ENCODE assay signal across 12 mouse cellular contexts in genomic region chr15:102013651-102014050, GRCm38 (mm10). TPM values are rescaled to one million over a fixed set of nuclear protein-coding genes. Genes with fewer than 3 reads are reported as not detected.
DNase-seq lines count a peak whose midpoint lies in the region; ATAC-seq and TF ChIP-seq lines count a peak whose summit lies in the region.
"Had no signal": no experiment of that assay in that cellular context is flagged by ENCODE, and none has a peak within 500 bp of the region (broad histone marks: within the 10 kb centered on the region; RNA-seq: fewer than 3 reads in every experiment).

No protein-coding gene starts in this region.

- in situ Hi-C loops in Patski (cut with MboI; ENCODE audit: low pct_unique_long_range_greater_than_20kb) = no loop called here

- no peak overlapping the region for H3K4me3 ChIP-seq in hindbrain, postnatal 0 days (ENCODE audit: low read length)
- H3K4me3 ChIP-seq in hindbrain, embryonic 12.5 days = no peak overlapping the region
- no peak overlapping the region for H3K4me3 ChIP-seq in liver, embryonic 15.5 days (replicated peaks)
- H3K4me3 ChIP-seq: heart, embryonic 15.5 days; limb, embryonic 15.5 days had no signal

- ATAC-seq in hindbrain, postnatal 0 days = 0 out of 2 replicates have a peak, but pooled peaks have one; percentile 39
- no peak for ATAC-seq in hindbrain, embryonic 12.5 days (ENCODE audit: low FRiP score)
- ATAC-seq in Patski = peak; percentile 10
- ATAC-seq in liver, embryonic 15.5 days (ENCODE audit: insufficient read depth) = peak; percentile 33; the same call in 1 of the 2 replicates
- no peak for ATAC-seq in megakaryocyte, adult 5-6 weeks (ENCODE audit: poor library complexity, severe bottlenecking)

- TF ChIP-seq CTCF in hindbrain, postnatal 0 days (IDR thresholded peaks at IDR 0.05; ENCODE audit: low read depth) = no peak
- no peak for TF ChIP-seq CTCF in Patski (IDR thresholded peaks at IDR 0.05)

- 43% methylated on average over 3 of the region's 3 CpGs for WGBS in hindbrain, postnatal 0 days
- 53% methylated on average over 3 of the region's 3 CpGs for WGBS in hindbrain, embryonic 12.5 days
- 47% methylated on average over 3 of the region's 3 CpGs for WGBS in liver, embryonic 15.5 days (ENCODE audit: insufficient replicate concordance)

- no peaks in the 10 kb centered on the region for H3K4me1 ChIP-seq in hindbrain, postnatal 0 days (ENCODE audit: insufficient read depth, low read length)
- peaks cover 15% of the 10 kb centered on the region; the same call in 1 of the 2 replicates for H3K4me1 ChIP-seq in hindbrain, embryonic 12.5 days
- peaks cover 49% of the 10 kb centered on the region for H3K4me1 ChIP-seq in liver, embryonic 15.5 days (replicated peaks)

- no peaks in the 10 kb centered on the region for H3K27me3 ChIP-seq in hindbrain, postnatal 0 days (ENCODE audit: insufficient read depth, low read length)
- H3K27me3 ChIP-seq in hindbrain, embryonic 12.5 days = peaks cover 2% of the 10 kb centered on the region; the same call in 1 of the 2 replicates
- H3K27me3 ChIP-seq in Patski = no peaks in the 10 kb centered on the region
- no peaks in the 10 kb centered on the region for H3K27me3 ChIP-seq in liver, embryonic 15.5 days
- H3K27me3 ChIP-seq: heart, embryonic 15.5 days had no signal

- DNase-seq in hindbrain, postnatal 0 days (ENCODE audit: low spot score) = peak; percentile 70
- peak; percentile 67 for DNase-seq in Patski (ENCODE audit: low read depth, low spot score)
- DNase-seq in forelimb bud, embryonic 11.5 days (ENCODE audit: low read depth, low spot score) = peak; percentile 44
- DNase-seq in cerebellum, adult 8-10 months = no peak
- DNase-seq in B cell, adult 2 months = no peak
- DNase-seq: thymus, adult 18-20 months had no signal

- no peak overlapping the region for H3K9ac ChIP-seq in hindbrain, postnatal 0 days (replicated peaks; ENCODE audit: low read length)
- no peak overlapping the region for H3K9ac ChIP-seq in hindbrain, embryonic 12.5 days
- H3K9ac ChIP-seq in liver, embryonic 15.5 days = no peak overlapping the region
- H3K9ac ChIP-seq: heart, embryonic 15.5 days; limb, embryonic 15.5 days had no signal

- no peaks in the 10 kb centered on the region for H3K36me3 ChIP-seq in hindbrain, postnatal 0 days (ENCODE audit: insufficient read depth, low read length)
- H3K36me3 ChIP-seq in hindbrain, embryonic 12.5 days = no peaks in the 10 kb centered on the region
- no peaks in the 10 kb centered on the region for H3K36me3 ChIP-seq in liver, embryonic 15.5 days (replicated peaks)
- H3K36me3 ChIP-seq: heart, embryonic 15.5 days; limb, embryonic 15.5 days had no signal

- H3K4me2 ChIP-seq in hindbrain, postnatal 0 days (ENCODE audit: low read depth, low read length) = no peak overlapping the region
- H3K4me2 ChIP-seq in hindbrain, embryonic 12.5 days (replicated peaks) = no peak overlapping the region
- no peak overlapping the region for H3K4me2 ChIP-seq in liver, embryonic 15.5 days
- H3K4me2 ChIP-seq: heart, embryonic 15.5 days; limb, embryonic 15.5 days had no signal

- no peaks in the 10 kb centered on the region for H3K9me3 ChIP-seq in hindbrain, postnatal 0 days (ENCODE audit: low read length)
- H3K9me3 ChIP-seq in hindbrain, embryonic 12.5 days (replicated peaks) = no peaks in the 10 kb centered on the region
- no peaks in the 10 kb centered on the region for H3K9me3 ChIP-seq in liver, embryonic 15.5 days (replicated peaks)
- H3K9me3 ChIP-seq: heart, embryonic 15.5 days; limb, embryonic 15.5 days had no signal

- no peak overlapping the region; the same call in 1 of the 2 replicates for H3K27ac ChIP-seq in hindbrain, postnatal 0 days
- no peak overlapping the region for H3K27ac ChIP-seq in hindbrain, embryonic 12.5 days
- no peak overlapping the region for H3K27ac ChIP-seq in liver, embryonic 15.5 days (replicated peaks)
- H3K27ac ChIP-seq: heart, embryonic 15.5 days; limb, embryonic 15.5 days had no signal

- POLR2A ChIA-PET in Patski (lab: Charles Lee) = interaction anchor here (0.9 kb wide), 1 partner anchor 38 kb away, joined by 5 read pairs; no protein-coding TSS in a partner anchor

- CTCF ChIA-PET in Patski (lab: Charles Lee) = interaction anchor here (0.8 to 1.3 kb wide), 2 partner anchors 20 to 39 kb away, joined by 3 read pairs; no protein-coding TSS in a partner anchor

RNA-seq across cellular contexts. Expression of gene Krt8, which starts 9.4 kb away (rescaled TPM):
- 2.6 and 4.1 TPM in 2 replicates for total RNA-seq in hindbrain, postnatal 0 days (2014; rRNA removed)
- 5.4 and 6.2 TPM in 2 replicates for polyA plus RNA-seq in hindbrain, postnatal 0 days (2015; fragmentation: Nextera tagmentation; extraction: Ambion mirVana)
- polyA plus RNA-seq in hindbrain, embryonic 12.5 days (2016; fragmentation: Nextera tagmentation; extraction: Ambion mirVana) = 18.2 and 28.2 TPM in 2 replicates
- polyA plus RNA-seq in Patski (2021) = 73.5 TPM
- polyA plus RNA-seq in liver, embryonic 15.5 days (2015; fragmentation: Nextera tagmentation; extraction: Ambion mirVana) = 114 and 118 TPM in 2 replicates
- not detected in 2 replicates for total RNA-seq in megakaryocyte, adult 5-6 weeks (2015)
- total RNA-seq in megakaryocyte, adult 5-6 weeks (2017) = not detected in 2 replicates

RNA-seq across cellular contexts. Expression of gene Krt18, which starts 14.3 kb away (rescaled TPM):
- total RNA-seq in hindbrain, postnatal 0 days (2014; rRNA removed) = 3.4 and 5.0 TPM in 2 replicates
- polyA plus RNA-seq in hindbrain, postnatal 0 days (2015; fragmentation: Nextera tagmentation; extraction: Ambion mirVana) = 12.6 and 13.6 TPM in 2 replicates
- polyA plus RNA-seq in hindbrain, embryonic 12.5 days (2016; fragmentation: Nextera tagmentation; extraction: Ambion mirVana) = 19.8 and 30.0 TPM in 2 replicates
- polyA plus RNA-seq in Patski (2021) = 24.8 TPM
- polyA plus RNA-seq in liver, embryonic 15.5 days (2015; fragmentation: Nextera tagmentation; extraction: Ambion mirVana) = 107 and 121 TPM in 2 replicates
- 0.22 and 0.23 TPM in 2 replicates for total RNA-seq in megakaryocyte, adult 5-6 weeks (2015)
- 0.89 and 1.7 TPM in 2 replicates for total RNA-seq in megakaryocyte, adult 5-6 weeks (2017)

RNA-seq across cellular contexts. Expression of gene Krt78, which starts 59.6 kb away (rescaled TPM):
- total RNA-seq in hindbrain, postnatal 0 days (2014; rRNA removed) = not detected in 2 replicates
- polyA plus RNA-seq in hindbrain, postnatal 0 days (2015; fragmentation: Nextera tagmentation; extraction: Ambion mirVana) = not detected in 2 replicates
- not detected in 2 replicates for polyA plus RNA-seq in hindbrain, embryonic 12.5 days (2016; fragmentation: Nextera tagmentation; extraction: Ambion mirVana)
- 0.05 TPM for polyA plus RNA-seq in Patski (2021)
- polyA plus RNA-seq in liver, embryonic 15.5 days (2015; fragmentation: Nextera tagmentation; extraction: Ambion mirVana) = 0.06 TPM in 1 of 2 replicates, not detected in the other
- not detected in 2 replicates for total RNA-seq in megakaryocyte, adult 5-6 weeks (2015)
- not detected in 2 replicates for total RNA-seq in megakaryocyte, adult 5-6 weeks (2017)
- polyA plus RNA-seq: neural tube, embryonic 14.5 days had no signal

RNA-seq across cellular contexts. Expression of gene Eif4b, which starts 59.9 kb away (rescaled TPM):
- total RNA-seq in hindbrain, postnatal 0 days (2014; rRNA removed) = 114 and 121 TPM in 2 replicates
- 63.4 and 65.1 TPM in 2 replicates for polyA plus RNA-seq in hindbrain, postnatal 0 days (2015; fragmentation: Nextera tagmentation; extraction: Ambion mirVana)
- polyA plus RNA-seq in hindbrain, embryonic 12.5 days (2016; fragmentation: Nextera tagmentation; extraction: Ambion mirVana) = 94.0 and 97.1 TPM in 2 replicates
- polyA plus RNA-seq in Patski (2021) = 237 TPM
- 43.5 and 48.3 TPM in 2 replicates for polyA plus RNA-seq in liver, embryonic 15.5 days (2015; fragmentation: Nextera tagmentation; extraction: Ambion mirVana)
- 78.2 and 82.3 TPM in 2 replicates for total RNA-seq in megakaryocyte, adult 5-6 weeks (2015)
- 199 and 204 TPM in 2 replicates for total RNA-seq in megakaryocyte, adult 5-6 weeks (2017)

Comparison
In these comparisons a context has a peak if more than half of its experiments do, and no peak if none do; other contexts are left out.
1. ATAC-seq: peak in hindbrain, postnatal 0 days (single experiment), Patski (single experiment) and liver, embryonic 15.5 days (single experiment); none in hindbrain, embryonic 12.5 days (single experiment) and megakaryocyte, adult 5-6 weeks (single experiment).
2. DNase-seq: peak in hindbrain, postnatal 0 days (single experiment), Patski (single experiment) and forelimb bud, embryonic 11.5 days (single experiment); none in cerebellum, adult 8-10 months (single experiment) and B cell, adult 2 months (0 of 2).